Mouse (Mus musculus) kidney, postnatal 0 days (tissue): ENCODE measurements at regions not wholly inside any gene's neighbourhood (a gene's known extent, or its start where the extent isn't known, plus 50 kb on each side); places are given as distances from the start of the nearest gene placed in this dataset.

Source experiments
- ATAC-seq: fragments of 200-750 bp; cut with Nextera tagmentation; replicated peaks from 2 replicates; pipeline ENCODE4 v1.8.0; 2017; ENCODE audit warnings: low read depth, moderate number of reproducible peaks, moderate TSS enrichment, moderate library complexity; ENCODE audit not compliant: low FRiP score
- DNase-seq: peaks from one replicate; pipeline ENCODE4 v3.0.0-alpha.2; 2016; ENCODE audit warnings: low spot score
- H3K27ac ChIP-seq: fragments of 300-500 bp; sonication (generic); 2 replicates; pipeline ENCODE4 v1.5.1; 2014; ENCODE audit warnings: mild to moderate bottlenecking
- H3K27me3 ChIP-seq: fragments of 300-500 bp; sonication (generic); 2 replicates; pipeline ENCODE4 v1.6.1; 2014; ENCODE audit warnings: low read length, mixed read lengths; ENCODE audit not compliant: insufficient read depth
- H3K36me3 ChIP-seq: fragments of 300-500 bp; sonication (generic); 2 replicates; pipeline ENCODE4 v1.6.1; 2014; ENCODE audit warnings: low read length, mixed read lengths; ENCODE audit not compliant: insufficient read depth
- H3K4me1 ChIP-seq: fragments of 300-500 bp; sonication (generic); replicated peaks from 2 replicates; pipeline ENCODE4 v1.6.1; 2014; ENCODE audit warnings: antibody characterized with exemption, low read length, mixed read lengths; ENCODE audit not compliant: insufficient read depth
- H3K4me2 ChIP-seq: fragments of 300-500 bp; sonication (generic); 2 replicates; pipeline ENCODE4 v1.6.1; 2014; ENCODE audit warnings: mild to moderate bottlenecking, low read length, moderate library complexity, mixed read lengths
- H3K4me3 ChIP-seq: fragments of 300-500 bp; sonication (generic); replicated peaks from 2 replicates; pipeline ENCODE4 v1.5.1; 2014; ENCODE audit warnings: low read depth, low read length
- H3K9ac ChIP-seq: fragments of 300-500 bp; sonication (generic); 2 replicates; pipeline ENCODE4 v1.6.1; 2014; ENCODE audit warnings: low read depth, low read length
- H3K9me3 ChIP-seq: fragments of 300-500 bp; sonication (generic); replicated peaks from 2 replicates; pipeline ENCODE4 v1.6.1; 2016; ENCODE audit warnings: low read length, inconsistent platforms, mixed read lengths
- CTCF ChIP-seq: IDR thresholded peaks from 2 replicates; pipeline ENCODE4 v1.5.1; 2016; ENCODE audit warnings: antibody characterized with exemption, low read depth, mild to moderate bottlenecking, moderate library complexity
- WGBS: fragments of 180-500 bp; shearing (Covaris S2); extraction: QIAGEN DNeasy Blood & Tissue Kit; methylation state at CpG from one replicate; pipeline ENCODE4 v1.1.7; 2014; 5-methylcytosine and 5-hydroxymethylcytosine counted together

- H3K27me3 ChIP-seq = no peaks in the 10 kb centered on the region
- H3K9ac ChIP-seq = no peak overlapping the region
- peak; percentile 71 for DNase-seq
- no peaks in the 10 kb centered on the region for H3K36me3 ChIP-seq
- H3K9me3 ChIP-seq = no peaks in the 10 kb centered on the region
- peak overlapping the region; percentile 37; the same call in 1 of the 2 replicates for H3K4me2 ChIP-seq
- 0 out of 2 replicates have a peak, but pooled peaks cover 5% of the 10 kb centered on the region for H3K4me1 ChIP-seq
- H3K4me3 ChIP-seq = no peak overlapping the region
- WGBS = 53% methylated on average over 4 of the region's 4 CpGs
- no peak overlapping the region for H3K27ac ChIP-seq
- ATAC-seq = 0 out of 2 replicates have a peak, but pooled peaks have one; percentile 52
- TF ChIP-seq CTCF = no peak
Measured at GRCm38 (mm10) chr2:48539465-48540055, 274.3 kb upstream of the Acvr2a start.

GRCm38 (mm10) chr2:48544377-48544776 is 269.5 kb upstream of the Acvr2a start:
- TF ChIP-seq CTCF = no peak
- Histone ChIP-seq H3K9ac (no peak overlapping the region), H3K4me1 (no peaks in the 10 kb centered on the region), H3K36me3 (no peaks in the 10 kb centered on the region), H3K27ac (no peak overlapping the region), H3K27me3 (no peaks in the 10 kb centered on the region), H3K4me2 (no peak overlapping the region), H3K9me3 (no peaks in the 10 kb centered on the region), H3K4me3 (no peak overlapping the region)
- ATAC-seq (no peak), DNase-seq (no peak)
- WGBS = 82% methylated on average over 4 of the region's 4 CpGs

GRCm38 (mm10) chr2:48545072-48545471 is 268.8 kb upstream of the Acvr2a start:
- 79% methylated on average over 4 of the region's 4 CpGs for WGBS
- TF ChIP-seq CTCF = no peak
- Histone ChIP-seq H3K4me1 (no peaks in the 10 kb centered on the region), H3K9me3 (no peaks in the 10 kb centered on the region), H3K36me3 (no peaks in the 10 kb centered on the region), H3K27me3 (no peaks in the 10 kb centered on the region), H3K4me2 (no peak overlapping the region), H3K4me3 (no peak overlapping the region), H3K27ac (no peak overlapping the region), H3K9ac (no peak overlapping the region)
- ATAC-seq = no peak
- DNase-seq = no peak

- no peak for DNase-seq
- no peak for TF ChIP-seq CTCF
- no peak overlapping the region for H3K27ac ChIP-seq
- ATAC-seq = no peak
- H3K4me2 ChIP-seq = no peak overlapping the region
- H3K9me3 ChIP-seq = no peaks in the 10 kb centered on the region
- no peak overlapping the region for H3K4me3 ChIP-seq
- no peaks in the 10 kb centered on the region for H3K27me3 ChIP-seq
- H3K4me1 ChIP-seq = no peaks in the 10 kb centered on the region
- no peaks in the 10 kb centered on the region for H3K36me3 ChIP-seq
- 68% methylated on average over 4 of the region's 4 CpGs for WGBS
- no peak overlapping the region for H3K9ac ChIP-seq
Measured at GRCm38 (mm10) chr2:48545679-48546078, 268.2 kb upstream of the Acvr2a start.

- Histone ChIP-seq H3K4me3 (no peak overlapping the region), H3K9ac (no peak overlapping the region), H3K9me3 (no peaks in the 10 kb centered on the region), H3K27ac (no peak overlapping the region), H3K36me3 (no peaks in the 10 kb centered on the region), H3K27me3 (no peaks in the 10 kb centered on the region), H3K4me1 (no peaks in the 10 kb centered on the region), H3K4me2 (no peak overlapping the region)
- no peak for TF ChIP-seq CTCF
- WGBS = 80% methylated on average over 4 of the region's 4 CpGs
- DNase-seq (no peak), ATAC-seq (no peak)
Measured at GRCm38 (mm10) chr2:48546194-48546593, 267.7 kb upstream of the Acvr2a start.

- Histone ChIP-seq H3K9ac (no peak overlapping the region), H3K36me3 (no peaks in the 10 kb centered on the region), H3K4me2 (no peak overlapping the region), H3K4me3 (no peak overlapping the region), H3K9me3 (no peaks in the 10 kb centered on the region), H3K27ac (no peak overlapping the region), H3K4me1 (no peaks in the 10 kb centered on the region), H3K27me3 (no peaks in the 10 kb centered on the region)
- TF ChIP-seq CTCF = no peak
- DNase-seq (no peak), ATAC-seq (no peak)
- 56% methylated on average over 3 of the region's 3 CpGs for WGBS
Measured at GRCm38 (mm10) chr2:48556600-48556999, 257.3 kb upstream of the Acvr2a start.

- Histone ChIP-seq H3K4me2 (no peak overlapping the region), H3K9ac (no peak overlapping the region), H3K36me3 (no peaks in the 10 kb centered on the region), H3K4me3 (no peak overlapping the region), H3K9me3 (no peaks in the 10 kb centered on the region), H3K27me3 (no peaks in the 10 kb centered on the region), H3K4me1 (no peaks in the 10 kb centered on the region), H3K27ac (no peak overlapping the region)
- no peak for TF ChIP-seq CTCF
- ATAC-seq = no peak
- DNase-seq = no peak
Measured at GRCm38 (mm10) chr2:48557123-48557522, 256.8 kb upstream of the Acvr2a start.
